Mouse (Mus musculus) CH12.LX (cell line): ENCODE measurements around the gene Arrb2.

Source experiments
- BHLHE40 ChIP-seq: IDR thresholded peaks from 2 replicates; pipeline ENCODE4 v1.6.1; 2011; ENCODE audit warnings: mild to moderate bottlenecking, low read depth, low read length, improper control_type of control experiment
- CHD1 ChIP-seq: IDR thresholded peaks from 2 replicates; pipeline ENCODE4 v1.6.1; 2012; ENCODE audit warnings: low read depth, low read length, improper control_type of control experiment, inconsistent platforms
- CTCF ChIP-seq, 2 experiments: IDR thresholded peaks in 1 of 2; conservative IDR thresholded peaks in 1 of 2; 2 replicates each; pipeline ENCODE4 v1.5.1; 2011 to 2012; ENCODE audit warnings: low read depth in 2 of 2, low read length in 2 of 2, improper control_type of control experiment in 1 of 2, inconsistent platforms in 1 of 2, mild to moderate bottlenecking in 1 of 2, moderate library complexity in 1 of 2
- EP300 ChIP-seq: IDR thresholded peaks from 2 replicates; pipeline ENCODE4 v1.6.1; 2011; ENCODE audit warnings: low read length, improper control_type of control experiment
- JUND ChIP-seq: conservative IDR thresholded peaks from 2 replicates; pipeline ENCODE4 v1.6.1; 2011; ENCODE audit warnings: low read depth, low read length, improper control_type of control experiment
- KAT2A ChIP-seq: IDR thresholded peaks from 2 replicates; pipeline ENCODE4 v1.6.1; 2012; ENCODE audit warnings: low read length, improper control_type of control experiment, inconsistent platforms; ENCODE audit not compliant: insufficient replicate concordance
- MYC ChIP-seq: IDR thresholded peaks from 2 replicates; pipeline ENCODE4 v1.6.1; 2011; ENCODE audit warnings: low read depth, mild to moderate bottlenecking, improper control_type of control experiment, low read length
- POLR2A ChIP-seq: IDR thresholded peaks from 2 replicates; pipeline ENCODE4 v1.6.1; 2011; ENCODE audit warnings: low read depth, mild to moderate bottlenecking, improper control_type of control experiment, low read length
- USF1 ChIP-seq: IDR thresholded peaks from 2 replicates; pipeline ENCODE4 v1.6.1; 2014; ENCODE audit warnings: low read depth, mild to moderate bottlenecking, inconsistent platforms, low read length, improper control_type of control experiment
- ZC3H11A ChIP-seq: IDR thresholded peaks from 2 replicates; pipeline ENCODE4 v1.6.1; 2012; ENCODE audit warnings: low read depth, mild to moderate bottlenecking, inconsistent platforms, low read length, improper control_type of control experiment
- ZNF384 ChIP-seq: IDR thresholded peaks from 2 replicates; pipeline ENCODE4 v1.6.1; 2012; ENCODE audit warnings: low read depth, low read length, improper control_type of control experiment, inconsistent platforms

- TF ChIP-seq ZC3H11A (no peak), CTCF (conservative IDR thresholded peaks at IDR 0.05 in 1 of 2, IDR thresholded peaks at IDR 0.05 in 1 of 2; ENCODE audit: low read depth in 2 of 2, low read length in 2 of 2) (no peak), BHLHE40 (no peak), POLR2A (no peak), JUND (no peak), CHD1 (no peak), KAT2A (no peak), USF1 (no peak), MYC (no peak), ZNF384 (no peak), EP300 (no peak)
These were observed 37.3 kb downstream of the Arrb2 start for GRCm38 (mm10) chr11:70469764-70470163.
